Mouse (Mus musculus) hindbrain, postnatal 0 days (tissue): ENCODE measurements at regions not wholly inside any gene's neighbourhood (a gene's known extent, or its start where the extent isn't known, plus 50 kb on each side); places are given as distances from the start of the nearest gene placed in this dataset.
A peak's percentile ranks its signal among the peaks of the same experiment; 100 is the strongest.

Source experiments
- ATAC-seq: fragments of 200-750 bp; cut with Nextera tagmentation; 2 replicates; pipeline ENCODE4 v1.8.0; 2017; ENCODE audit warnings: mild to moderate bottlenecking, moderate TSS enrichment, moderate library complexity
- DNase-seq: peaks from one replicate; pipeline ENCODE4 v3.0.0-alpha.2; 2015; ENCODE audit warnings: low spot score
- H3K27ac ChIP-seq: fragments of 300-500 bp; sonication (generic); 2 replicates; pipeline ENCODE4 v1.5.1; 2014; ENCODE audit warnings: mild to moderate bottlenecking
- H3K27me3 ChIP-seq: fragments of 300-500 bp; sonication (generic); 2 replicates; pipeline ENCODE4 v1.6.1; 2014; ENCODE audit warnings: low read length, mixed read lengths; ENCODE audit not compliant: insufficient read depth
- H3K36me3 ChIP-seq: fragments of 300-500 bp; sonication (generic); 2 replicates; pipeline ENCODE4 v1.6.1; 2014; ENCODE audit warnings: low read length, mixed read lengths; ENCODE audit not compliant: insufficient read depth
- H3K4me1 ChIP-seq: fragments of 300-500 bp; sonication (generic); 2 replicates; pipeline ENCODE4 v1.6.1; 2014; ENCODE audit warnings: antibody characterized with exemption, low read length, mixed read lengths; ENCODE audit not compliant: insufficient read depth
- H3K4me2 ChIP-seq: fragments of 300-500 bp; sonication (generic); 2 replicates; pipeline ENCODE4 v1.6.1; 2014; ENCODE audit warnings: low read depth, mild to moderate bottlenecking, low read length, moderate library complexity, mixed read lengths
- H3K4me3 ChIP-seq: fragments of 300-500 bp; sonication (generic); 2 replicates; pipeline ENCODE4 v1.5.1; 2014; ENCODE audit warnings: low read length
- H3K9ac ChIP-seq: fragments of 300-500 bp; sonication (generic); replicated peaks from 2 replicates; pipeline ENCODE4 v1.6.1; 2014; ENCODE audit warnings: mild to moderate bottlenecking, low read length, moderate library complexity, mixed read lengths
- H3K9me3 ChIP-seq: fragments of 300-500 bp; sonication (generic); 2 replicates; pipeline ENCODE4 v1.6.1; 2016; ENCODE audit warnings: low read length, mixed read lengths
- CTCF ChIP-seq: IDR thresholded peaks from 2 replicates; pipeline ENCODE4 v1.5.1; 2016; ENCODE audit warnings: antibody characterized with exemption, control low read depth, low read depth
- WGBS: fragments of 180-500 bp; shearing (Covaris S2); extraction: QIAGEN DNeasy Blood & Tissue Kit; methylation state at CpG from one replicate; pipeline ENCODE4 v1.1.7; 2014; 5-methylcytosine and 5-hydroxymethylcytosine counted together

DNA sequence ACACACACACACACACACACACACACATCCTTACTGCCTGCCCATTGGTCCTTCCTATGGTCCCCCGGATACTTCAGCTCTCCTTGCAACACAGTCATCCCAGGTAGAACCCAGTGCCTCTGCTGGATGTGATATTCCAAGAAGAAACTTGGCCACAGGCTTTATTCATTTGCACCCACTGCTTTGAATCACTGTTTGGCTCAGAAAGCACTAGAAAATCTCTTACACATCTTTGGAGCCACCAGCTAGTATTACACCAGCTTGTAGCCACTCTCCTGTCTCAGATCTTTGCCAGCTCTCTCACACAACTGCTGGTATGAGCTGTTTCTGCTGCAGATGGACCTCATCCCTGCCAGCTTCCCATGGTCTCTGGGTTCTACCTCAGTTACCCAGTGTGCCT, 57.7 kb upstream of the Gm21915 start:
- ATAC-seq (no peak), DNase-seq (no peak)
- H3K9ac ChIP-seq, result no peak overlapping the region
- H3K27ac ChIP-seq, result no peak overlapping the region
- H3K4me1 ChIP-seq, result peaks cover 5% of the 10 kb centered on the region; the same call in 1 of the 2 replicates
- H3K9me3 ChIP-seq, result no peaks in the 10 kb centered on the region
- H3K27me3 ChIP-seq, result no peaks in the 10 kb centered on the region
- no peak for TF ChIP-seq CTCF
- no peaks in the 10 kb centered on the region for H3K36me3 ChIP-seq
- no peak overlapping the region for H3K4me2 ChIP-seq
- H3K4me3 ChIP-seq, result no peak overlapping the region
- 88% methylated on average over 1 of the region's 1 CpGs for WGBS

DNA sequence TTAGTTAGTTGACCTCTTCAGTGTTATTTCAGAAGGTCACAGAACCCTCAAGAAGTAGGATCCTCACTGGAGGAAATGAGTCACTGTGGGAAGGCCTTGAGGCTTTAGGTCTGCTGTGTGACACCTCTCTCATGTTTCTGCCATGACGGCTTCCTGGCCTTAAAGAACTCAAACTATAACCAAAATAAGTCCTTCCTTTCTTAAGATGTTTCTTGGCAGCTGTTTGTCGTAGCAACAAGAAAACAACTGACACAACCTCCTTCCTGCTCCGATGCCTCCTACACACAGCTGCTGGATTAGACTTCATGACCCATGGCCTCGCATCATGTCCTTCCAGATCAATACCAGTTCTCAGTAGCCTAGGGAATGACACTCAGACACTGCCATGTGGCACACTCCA, 58.1 kb upstream of the Gm21915 start:
- no peak for TF ChIP-seq CTCF
- Histone ChIP-seq H3K4me3 (no peak overlapping the region), H3K4me2 (no peak overlapping the region), H3K4me1 (peaks cover 4% of the 10 kb centered on the region; the same call in 1 of the 2 replicates), H3K9me3 (no peaks in the 10 kb centered on the region), H3K27me3 (no peaks in the 10 kb centered on the region), H3K9ac (no peak overlapping the region), H3K36me3 (no peaks in the 10 kb centered on the region), H3K27ac (no peak overlapping the region)
- no peak for DNase-seq
- no peak for ATAC-seq
- 83% methylated on average over 4 of the region's 4 CpGs for WGBS

DNA sequence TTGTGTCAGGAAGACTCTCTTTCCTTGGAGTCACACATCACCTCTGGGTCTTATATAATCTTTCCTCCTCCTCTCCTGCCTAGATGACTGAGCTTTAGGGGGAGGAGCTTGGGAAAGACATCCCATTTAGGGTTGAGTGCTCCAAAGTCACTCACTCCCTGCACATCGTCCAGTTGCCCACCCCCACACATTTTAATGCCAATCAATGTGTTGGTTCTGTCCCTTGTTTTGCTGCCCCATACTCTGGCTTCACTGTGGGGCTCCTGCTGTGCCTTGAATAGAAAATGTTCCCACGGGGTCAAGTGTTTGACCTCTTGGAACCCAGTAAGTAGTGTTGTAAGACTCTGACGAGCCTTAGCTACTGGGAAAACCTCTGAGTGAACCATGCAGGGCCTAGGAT, 58.8 kb upstream of the Gm21915 start:
- no peak overlapping the region for H3K4me2 ChIP-seq
- H3K9ac ChIP-seq, result no peak overlapping the region
- no peak overlapping the region for H3K27ac ChIP-seq
- DNase-seq, result no peak
- WGBS, result 46% methylated on average over 3 of the region's 3 CpGs
- H3K4me3 ChIP-seq, result no peak overlapping the region
- H3K4me1 ChIP-seq, result no peaks in the 10 kb centered on the region
- no peaks in the 10 kb centered on the region for H3K27me3 ChIP-seq
- no peaks in the 10 kb centered on the region for H3K36me3 ChIP-seq
- no peaks in the 10 kb centered on the region for H3K9me3 ChIP-seq
- ATAC-seq, result no peak
- no peak for TF ChIP-seq CTCF

DNA sequence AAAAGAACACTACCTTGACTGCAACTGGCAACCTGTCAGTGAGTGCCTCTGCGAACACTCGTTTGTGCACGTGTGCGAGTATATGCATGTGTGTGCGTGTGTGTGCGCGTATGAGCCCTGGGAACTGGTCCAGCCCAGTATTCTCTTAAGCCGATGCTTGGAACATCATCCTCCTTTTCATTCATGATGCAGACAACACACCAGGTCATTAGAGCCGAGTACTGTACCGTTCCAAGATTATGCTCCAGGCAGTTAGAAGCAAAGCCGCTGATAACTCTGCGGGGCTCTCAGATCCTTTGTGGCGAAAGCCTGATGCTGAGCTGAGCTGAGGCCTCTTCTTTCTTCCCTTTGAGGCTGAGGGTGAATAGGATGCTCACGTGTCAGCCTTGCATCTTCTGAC, 61.8 kb upstream of the Gm21915 start:
- H3K9ac ChIP-seq, result no peak overlapping the region
- H3K27ac ChIP-seq, result no peak overlapping the region
- H3K4me3 ChIP-seq, result no peak overlapping the region
- TF ChIP-seq CTCF, result no peak
- DNase-seq (no peak), ATAC-seq (0 out of 2 replicates have a peak, but pooled peaks have one; percentile 35)
- H3K9me3 ChIP-seq, result no peaks in the 10 kb centered on the region
- 62% methylated on average over 14 of the region's 14 CpGs for WGBS
- no peaks in the 10 kb centered on the region for H3K27me3 ChIP-seq
- H3K4me2 ChIP-seq, result no peak overlapping the region
- no peaks in the 10 kb centered on the region for H3K4me1 ChIP-seq
- H3K36me3 ChIP-seq, result no peaks in the 10 kb centered on the region

DNA sequence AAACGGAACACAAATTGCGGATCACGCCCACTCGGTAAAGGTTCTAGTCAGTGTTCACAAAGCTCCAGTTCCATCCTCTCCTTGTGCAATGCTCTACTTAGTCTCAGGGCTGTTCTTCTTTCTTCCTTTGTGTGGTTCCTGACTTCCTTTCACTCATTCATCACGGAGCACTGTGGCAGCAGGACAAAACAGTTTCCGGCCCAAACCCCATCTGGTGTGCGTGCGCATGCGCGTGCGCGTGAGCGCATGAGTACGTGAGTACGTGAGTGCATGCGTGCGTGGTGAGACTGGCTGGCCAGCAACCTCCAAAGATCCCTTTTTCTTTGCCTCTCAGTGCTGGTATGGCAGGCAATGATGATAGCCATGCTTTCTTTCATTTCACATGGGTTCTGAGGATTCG, 62.5 kb upstream of the Gm21915 start:
- ATAC-seq, result no peak
- 91% methylated on average over 18 of the region's 18 CpGs for WGBS
- Histone ChIP-seq H3K4me3 (no peak overlapping the region), H3K27ac (no peak overlapping the region), H3K4me1 (no peaks in the 10 kb centered on the region), H3K9me3 (no peaks in the 10 kb centered on the region), H3K27me3 (no peaks in the 10 kb centered on the region), H3K36me3 (no peaks in the 10 kb centered on the region), H3K4me2 (no peak overlapping the region), H3K9ac (no peak overlapping the region)
- DNase-seq, result no peak
- no peak for TF ChIP-seq CTCF

DNA sequence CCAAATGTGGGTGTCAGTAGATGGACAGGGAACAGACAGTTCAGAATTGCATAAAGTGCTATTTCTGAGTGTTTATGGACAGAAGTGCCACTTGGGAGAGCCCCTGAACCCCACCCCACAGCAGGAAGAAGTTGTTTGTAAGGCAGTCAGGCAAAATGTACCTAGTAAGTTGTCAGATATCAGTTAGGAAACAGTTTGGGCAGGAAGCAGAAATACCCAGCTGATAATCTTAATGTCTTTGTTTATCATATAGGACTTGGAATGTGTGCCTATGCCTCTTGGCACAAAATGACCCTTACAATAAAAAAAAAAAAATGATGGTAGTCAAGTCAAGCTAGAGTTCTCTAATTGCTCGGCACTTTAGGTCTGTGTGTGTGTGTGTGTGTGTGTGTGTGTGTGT, 66.9 kb upstream of the Gm21915 start:
- no peak for ATAC-seq
- Histone ChIP-seq H3K9ac (no peak overlapping the region), H3K27ac (no peak overlapping the region), H3K27me3 (no peaks in the 10 kb centered on the region), H3K4me1 (no peaks in the 10 kb centered on the region), H3K9me3 (no peaks in the 10 kb centered on the region), H3K4me2 (no peak overlapping the region), H3K4me3 (no peak overlapping the region), H3K36me3 (no peaks in the 10 kb centered on the region)
- no peak for TF ChIP-seq CTCF
- DNase-seq, result no peak
- 95% methylated on average over 1 of the region's 1 CpGs for WGBS

DNA sequence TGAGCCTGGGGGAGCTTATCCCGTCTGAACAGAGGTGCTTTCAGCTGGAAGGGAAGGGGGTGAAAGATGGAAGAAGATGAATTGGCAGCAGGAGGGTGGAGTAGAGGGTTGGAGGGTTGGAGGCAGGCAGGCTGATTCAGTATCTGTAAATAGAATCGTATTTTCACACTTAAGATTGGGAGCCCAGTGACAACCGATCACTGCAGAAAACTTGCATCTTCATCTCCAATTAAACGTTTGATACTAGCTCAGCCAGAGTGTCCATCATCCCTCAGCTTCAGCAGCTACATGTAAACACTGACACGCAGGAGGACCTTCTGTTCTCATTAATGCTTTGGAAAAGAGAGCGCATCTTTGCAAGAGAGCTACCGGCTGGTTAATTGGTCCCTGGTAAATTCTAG, 67.2 kb upstream of the Gramd1b start:
- DNase-seq, result no peak
- Histone ChIP-seq H3K4me3 (no peak overlapping the region), H3K9me3 (no peaks in the 10 kb centered on the region), H3K4me1 (no peaks in the 10 kb centered on the region), H3K27me3 (no peaks in the 10 kb centered on the region), H3K27ac (no peak overlapping the region), H3K36me3 (no peaks in the 10 kb centered on the region), H3K9ac (no peak overlapping the region), H3K4me2 (no peak overlapping the region)
- ATAC-seq, result no peak
- no peak for TF ChIP-seq CTCF
- WGBS, result 73% methylated on average over 7 of the region's 7 CpGs
